Mouse (Mus musculus): ENCODE measurements around the gene Arl3.

DNA sequence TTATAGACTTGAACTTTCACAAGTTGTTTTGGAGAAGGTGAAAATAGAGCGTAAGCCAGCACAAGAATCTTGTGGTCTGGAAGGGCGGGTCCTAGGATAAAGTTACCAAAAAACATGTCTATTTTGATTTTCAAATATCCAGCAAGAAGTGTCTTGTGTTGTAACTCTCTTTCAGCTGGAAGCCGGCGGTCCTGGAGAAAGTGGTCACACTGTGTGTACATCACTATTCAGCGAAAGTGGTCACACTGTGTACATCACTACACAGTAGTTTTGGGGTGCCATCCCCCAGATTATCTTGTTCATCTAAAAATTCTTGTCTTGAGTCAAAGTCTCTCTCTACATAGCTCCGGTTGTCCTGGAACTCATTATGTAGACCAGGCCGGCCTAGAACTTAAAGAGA lies 35.2 kb upstream of the Arl3 start:
- TF ChIP-seq CTCF (IDR thresholded peaks at IDR 0.05; ENCODE audit: low read depth) (no peak), EP300 (IDR thresholded peaks at IDR 0.05; ENCODE audit: low read depth) (no peak)

Measured in heart, postnatal 0 days (tissue).